Mouse (Mus musculus) liver, embryonic 14.5 days (tissue): ENCODE measurements around the gene Gm48552.

Source experiments
- CTCF ChIP-seq: IDR thresholded peaks from 2 replicates; pipeline ENCODE4 v1.5.1; 2016; ENCODE audit warnings: antibody characterized with exemption, low read depth, control low read depth
- EP300 ChIP-seq: IDR thresholded peaks from 2 replicates; pipeline ENCODE4 v1.6.1; 2016; ENCODE audit warnings: antibody characterized with exemption, low read depth

DNA sequence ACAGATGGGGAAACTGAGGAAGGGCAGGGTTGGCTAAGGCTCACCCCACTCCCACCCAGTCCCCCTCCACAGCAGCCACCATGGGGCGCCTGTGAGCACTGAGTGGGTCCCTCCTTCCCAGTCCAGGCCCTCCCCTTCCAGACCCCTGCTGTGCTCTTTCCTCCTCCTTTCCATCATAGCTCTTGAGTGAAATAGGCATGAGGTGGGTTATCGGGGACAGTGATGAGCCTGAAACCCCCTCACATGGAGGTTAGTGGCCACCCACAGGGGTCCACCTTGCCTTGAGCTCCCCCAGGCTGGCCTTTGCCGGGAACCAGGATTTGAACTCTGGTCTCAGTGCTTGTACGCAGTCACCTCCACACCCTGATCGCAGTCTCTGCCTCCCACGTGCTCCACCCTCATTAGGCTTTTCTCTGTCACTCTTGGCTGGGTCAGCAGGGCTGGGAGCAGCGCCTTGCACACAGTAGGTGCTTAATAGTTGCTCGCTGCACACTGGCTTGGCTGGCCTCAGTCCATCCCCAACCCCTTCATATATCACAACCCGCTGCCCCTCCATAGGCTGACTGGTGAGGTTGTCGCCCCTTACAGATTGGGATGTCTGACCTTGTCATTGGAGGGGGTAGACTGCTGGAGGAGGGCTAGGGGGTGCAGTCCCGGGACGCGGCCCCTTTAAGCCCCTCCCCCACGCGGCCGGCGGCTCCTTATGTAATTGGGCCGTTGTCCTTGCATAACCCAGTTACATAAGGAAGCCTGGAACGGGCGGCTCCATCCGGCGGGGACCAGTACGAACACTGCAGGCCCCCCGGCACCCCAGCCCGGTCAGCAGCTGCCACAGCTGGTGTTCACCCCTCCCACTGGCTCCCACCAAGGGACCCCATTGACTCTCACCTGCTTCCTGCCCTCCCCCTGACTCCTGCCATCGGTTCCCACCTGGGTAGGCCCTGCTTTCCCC lies 24.8 kb downstream of the Gm48552 start:
- peak; percentile 28 for TF ChIP-seq CTCF
- peak; percentile 60 for TF ChIP-seq EP300
